Mouse (Mus musculus): ENCODE data around the gene Glrb.

The Glrb gene

GRCm38 (mm10) chr3:80823975-80824374, 89.5 kb downstream of the Glrb start:
- DNase-seq (ENCODE audit: low spot score in 2 of 2), result no peak

GRCm38 (mm10) chr3:80818619-80819018, 94.8 kb downstream of the Glrb start:
- DNase-seq (ENCODE audit: low spot score in 2 of 2), result no peak

GRCm38 (mm10) chr3:80813734-80814133, 99.7 kb downstream of the Glrb start:
- DNase-seq (ENCODE audit: low spot score in 2 of 2), result no peak

- DNase-seq (ENCODE audit: low spot score in 2 of 2), result no peak
Measured at GRCm38 (mm10) chr3:80812237-80812636, 101.2 kb downstream of the Glrb start.

- DNase-seq (ENCODE audit: low spot score in 2 of 2), result peak in 1 of 2 experiments; percentile 37
Measured at GRCm38 (mm10) chr3:80805327-80805726, 108.1 kb downstream of the Glrb start.

- no peak for DNase-seq (ENCODE audit: low spot score in 2 of 2)
Measured at GRCm38 (mm10) chr3:80803811-80804210, 109.6 kb downstream of the Glrb start.

- DNase-seq (ENCODE audit: low spot score in 2 of 2), result no peak
Measured at GRCm38 (mm10) chr3:80803211-80803610, 110.2 kb downstream of the Glrb start.

- DNase-seq (ENCODE audit: low spot score in 2 of 2), result peak; percentile 93 to 94
Measured at GRCm38 (mm10) chr3:80802596-80803081, 110.8 kb downstream of the Glrb start, which contains the start of gene Gria2. Gene Gria2 (minus strand): TSS chr3:80802835.

- no peak for DNase-seq (ENCODE audit: low spot score in 2 of 2)
Measured at GRCm38 (mm10) chr3:80801827-80802310, 111.6 kb downstream of the Glrb start.

- peak; percentile 72 to 79 for DNase-seq (ENCODE audit: low spot score in 2 of 2)
Measured at GRCm38 (mm10) chr3:80800995-80801826, 112.2 kb downstream of the Glrb start.

GRCm38 (mm10) chr3:80800299-80800994, 113.0 kb downstream of the Glrb start:
- peak; percentile 65 to 69 for DNase-seq (ENCODE audit: low spot score in 2 of 2)

GRCm38 (mm10) chr3:80797935-80798334, 115.5 kb downstream of the Glrb start:
- no peak for DNase-seq (ENCODE audit: low spot score in 2 of 2)

GRCm38 (mm10) chr3:80796764-80797163, 116.7 kb downstream of the Glrb start:
- DNase-seq (ENCODE audit: low spot score in 2 of 2), result no peak

GRCm38 (mm10) chr3:80795284-80795683, 118.2 kb downstream of the Glrb start:
- no peak for DNase-seq (ENCODE audit: low spot score in 2 of 2)
